Mouse (Mus musculus) megakaryocyte, embryonic 14.5 days (primary cell): ENCODE results near the gene Lmbr1.

ENCODE experiments used
- FLI1 ChIP-seq: IDR thresholded peaks from 2 replicates; pipeline ENCODE4 v1.6.1; 2012; ENCODE audit warnings: low read length, inconsistent platforms, mixed read lengths
- GATA1 ChIP-seq: IDR thresholded peaks from 3 replicates; pipeline ENCODE4 v1.6.1; 2012; ENCODE audit warnings: mixed read lengths, low read length, inconsistent platforms, borderline replicate concordance

DNA sequence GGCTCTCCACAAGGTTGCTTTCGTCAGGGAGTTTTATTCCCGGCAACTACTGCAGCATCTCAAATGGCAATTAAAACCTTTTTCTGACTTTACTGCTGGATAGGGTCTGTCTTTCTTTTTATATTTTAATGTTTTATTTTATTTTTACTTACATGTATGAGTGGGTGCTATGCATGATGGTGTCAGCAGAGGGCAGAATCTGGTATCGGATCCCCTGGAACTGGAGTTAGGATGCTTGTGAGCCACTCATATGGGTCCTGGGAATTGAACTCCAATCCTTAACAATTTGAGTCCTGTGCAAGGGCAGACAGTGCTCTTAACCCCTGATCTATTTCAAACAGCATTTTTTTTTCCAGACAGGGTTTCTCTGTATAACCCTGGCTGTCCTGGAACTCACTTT is 34.9 kb upstream of the Lmbr1 start:
- TF ChIP-seq GATA1 (no peak), FLI1 (no peak)
